Mouse (Mus musculus): ENCODE measurements around the gene Kcnh1. TPM values are rescaled to one million over a fixed set of nuclear protein-coding genes. Genes with fewer than 3 reads are reported as not detected.

Gene Kcnh1
- polyA plus RNA-seq, 1 experiment: 0.01 TPM

DNA sequence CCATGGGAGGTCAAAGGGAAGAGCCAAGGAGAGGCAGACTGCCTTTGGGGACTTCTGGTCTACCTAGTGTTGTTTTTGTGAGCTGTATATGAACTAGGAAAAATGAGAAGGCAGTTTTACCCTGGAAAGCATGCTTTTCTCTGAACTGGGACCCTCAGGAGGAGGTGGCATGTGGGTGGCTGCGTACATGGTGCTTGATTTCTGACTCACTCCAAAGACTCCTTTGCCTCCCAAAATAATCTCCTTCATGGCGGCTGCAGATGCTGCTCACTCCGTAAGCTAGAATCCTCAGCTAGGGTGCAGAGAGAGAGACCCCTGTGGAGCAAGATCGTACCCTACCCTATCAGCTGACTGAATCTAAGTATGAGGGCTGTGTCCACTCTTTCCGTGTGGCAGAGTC, 145.5 kb downstream of the Kcnh1 start:
- Histone ChIP-seq H3ac (ENCODE audit: control insufficient read depth, insufficient read length) (no peak overlapping the region), H3K4me3 (no peak overlapping the region), H3K4me2 (ENCODE audit: low read depth) (no peak overlapping the region), H3K36me3 (ENCODE audit: control insufficient read depth, insufficient read depth) (no peaks in the 10 kb centered on the region), H3K27me3 (ENCODE audit: control insufficient read depth, insufficient read depth, insufficient read length) (no peaks in the 10 kb centered on the region), H3K79me2 (ENCODE audit: control insufficient read depth, insufficient read depth) (no peaks in the 10 kb centered on the region)
- TF ChIP-seq POLR2AphosphoS2 (IDR thresholded peaks at IDR 0.05; ENCODE audit: insufficient read length, low read depth) (no peak), REST (IDR thresholded peaks at IDR 0.05; ENCODE audit: insufficient read depth, insufficient read length) (no peak), MYOD1 (IDR thresholded peaks at IDR 0.05; ENCODE audit: control insufficient read depth in 1 of 3, insufficient read length in 2 of 3, low read depth in 2 of 3) (no peak)

- TF ChIP-seq SRF (IDR thresholded peaks at IDR 0.05; ENCODE audit: control insufficient read depth, insufficient read length, low read depth) (no peak), MYOD1 (IDR thresholded peaks at IDR 0.05; ENCODE audit: control insufficient read depth in 1 of 3, insufficient read length in 2 of 3, low read depth in 2 of 3) (no peak), MYOG (IDR thresholded peaks at IDR 0.05; ENCODE audit: control insufficient read depth in 1 of 3, insufficient read depth in 1 of 3, insufficient read length in 2 of 3, low read depth in 2 of 3) (no peak), CEBPB (IDR thresholded peaks at IDR 0.05; ENCODE audit: insufficient read depth, poor library complexity, severe bottlenecking) (no peak), TCF3 (IDR thresholded peaks at IDR 0.05; ENCODE audit: insufficient read length, low read depth) (no peak), REST (IDR thresholded peaks at IDR 0.05; ENCODE audit: insufficient read depth, insufficient read length) (no peak), POLR2AphosphoS2 (IDR thresholded peaks at IDR 0.05; ENCODE audit: insufficient read length, low read depth) (no peak), TCF12 (IDR thresholded peaks at IDR 0.05; ENCODE audit: insufficient read depth, poor library complexity, severe bottlenecking) (no peak), MAX (IDR thresholded peaks at IDR 0.05; ENCODE audit: low read depth) (no peak), USF1 (IDR thresholded peaks at IDR 0.05; ENCODE audit: low read depth) (no peak), POLR2A (IDR thresholded peaks at IDR 0.05; ENCODE audit: insufficient read length, low read depth) (no peak), E2F4 (IDR thresholded peaks at IDR 0.05; ENCODE audit: insufficient read depth) (no peak)
- Histone ChIP-seq H3K36me3 (ENCODE audit: control insufficient read depth, insufficient read depth) (no peaks in the 10 kb centered on the region), H3K79me2 (ENCODE audit: control insufficient read depth, insufficient read depth) (no peaks in the 10 kb centered on the region), H3ac (ENCODE audit: control insufficient read depth, insufficient read length) (no peak overlapping the region), H3K4me2 (ENCODE audit: low read depth) (no peak overlapping the region), H3K27me3 (ENCODE audit: control insufficient read depth, insufficient read depth, insufficient read length) (no peaks in the 10 kb centered on the region), H3K4me3 (no peak overlapping the region)
Observed at GRCm38 (mm10) chr1:192339361-192340077, 148.9 kb downstream of the Kcnh1 start.

DNA sequence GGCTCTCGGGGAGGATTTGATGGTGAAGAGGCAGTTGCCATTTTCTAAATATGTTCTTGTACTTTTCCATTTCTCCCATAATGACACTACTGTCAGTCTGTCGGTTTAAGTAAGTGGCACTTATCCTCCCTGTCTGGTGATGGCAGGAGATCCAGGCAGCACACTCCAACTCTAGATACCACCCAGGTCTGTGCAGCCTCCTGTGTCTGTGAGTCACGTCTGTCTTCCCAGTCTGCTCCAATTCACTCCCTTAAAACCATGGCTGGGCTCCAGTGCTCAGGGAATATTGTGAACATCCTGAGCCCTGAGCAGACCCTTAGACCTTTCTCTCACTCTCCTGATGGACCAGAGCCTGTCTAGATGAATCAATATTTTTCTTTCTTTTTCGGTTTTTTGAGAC, 151.2 kb downstream of the Kcnh1 start:
- Histone ChIP-seq H3K27me3 (ENCODE audit: control insufficient read depth, insufficient read depth, insufficient read length) (no peaks in the 10 kb centered on the region), H3K79me2 (ENCODE audit: control insufficient read depth, insufficient read depth) (no peaks in the 10 kb centered on the region), H3ac (ENCODE audit: control insufficient read depth, insufficient read length) (no peak overlapping the region), H3K4me2 (ENCODE audit: low read depth) (no peak overlapping the region), H3K36me3 (ENCODE audit: control insufficient read depth, insufficient read depth) (no peaks in the 10 kb centered on the region), H3K4me3 (no peak overlapping the region)
- TF ChIP-seq MYOG (IDR thresholded peaks at IDR 0.05; ENCODE audit: control insufficient read depth in 1 of 3, insufficient read depth in 1 of 3, insufficient read length in 2 of 3, low read depth in 2 of 3): no peak

- Histone ChIP-seq H3K27me3 (ENCODE audit: control insufficient read depth, insufficient read depth, insufficient read length) (no peaks in the 10 kb centered on the region), H3ac (ENCODE audit: control insufficient read depth, insufficient read length) (no peak overlapping the region), H3K79me2 (ENCODE audit: control insufficient read depth, insufficient read depth) (no peaks in the 10 kb centered on the region), H3K36me3 (ENCODE audit: control insufficient read depth, insufficient read depth) (no peaks in the 10 kb centered on the region), H3K4me2 (ENCODE audit: low read depth) (no peak overlapping the region), H3K4me3 (no peak overlapping the region)
- TF ChIP-seq TCF12 (IDR thresholded peaks at IDR 0.05; ENCODE audit: insufficient read depth, poor library complexity, severe bottlenecking): no peak
Observed at GRCm38 (mm10) chr1:192343996-192344395, 153.4 kb downstream of the Kcnh1 start.

- Histone ChIP-seq H3ac (ENCODE audit: control insufficient read depth, insufficient read length) (no peak overlapping the region), H3K4me2 (ENCODE audit: low read depth) (no peak overlapping the region), H3K36me3 (ENCODE audit: control insufficient read depth, insufficient read depth) (no peaks in the 10 kb centered on the region), H3K27me3 (ENCODE audit: control insufficient read depth, insufficient read depth, insufficient read length) (no peaks in the 10 kb centered on the region), H3K4me3 (no peak overlapping the region), H3K79me2 (ENCODE audit: control insufficient read depth, insufficient read depth) (no peaks in the 10 kb centered on the region)
- TF ChIP-seq TCF12 (IDR thresholded peaks at IDR 0.05; ENCODE audit: insufficient read depth, poor library complexity, severe bottlenecking): no peak
- TF ChIP-seq POLR2A (IDR thresholded peaks at IDR 0.05; ENCODE audit: insufficient read length, low read depth): no peak
- TF ChIP-seq POLR2AphosphoS2 (IDR thresholded peaks at IDR 0.05; ENCODE audit: insufficient read length, low read depth): no peak
- TF ChIP-seq CEBPB (IDR thresholded peaks at IDR 0.05; ENCODE audit: insufficient read depth, poor library complexity, severe bottlenecking): no peak
- no peak for TF ChIP-seq MYOD1 (IDR thresholded peaks at IDR 0.05; ENCODE audit: control insufficient read depth in 1 of 3, insufficient read length in 2 of 3, low read depth in 2 of 3)
- no peak for TF ChIP-seq USF1 (IDR thresholded peaks at IDR 0.05; ENCODE audit: low read depth)
- TF ChIP-seq E2F4 (IDR thresholded peaks at IDR 0.05; ENCODE audit: insufficient read depth): no peak
- no peak for TF ChIP-seq REST (IDR thresholded peaks at IDR 0.05; ENCODE audit: insufficient read depth, insufficient read length)
- no peak for TF ChIP-seq MAX (IDR thresholded peaks at IDR 0.05; ENCODE audit: low read depth)
- no peak for TF ChIP-seq TCF3 (IDR thresholded peaks at IDR 0.05; ENCODE audit: insufficient read length, low read depth)
- no peak for TF ChIP-seq SRF (IDR thresholded peaks at IDR 0.05; ENCODE audit: control insufficient read depth, insufficient read length, low read depth)
- TF ChIP-seq MYOG (IDR thresholded peaks at IDR 0.05; ENCODE audit: control insufficient read depth in 1 of 3, insufficient read depth in 1 of 3, insufficient read length in 2 of 3, low read depth in 2 of 3): no peak
Observed at GRCm38 (mm10) chr1:192347327-192347726, 156.8 kb downstream of the Kcnh1 start.
